Mouse (Mus musculus): Measurements from ENCODE around the gene Heatr6. TPM values are rescaled to one million over a fixed set of nuclear protein-coding genes. Genes with fewer than 3 reads are reported as not detected.

Heatr6 gene
- polyA plus RNA-seq, 1 experiment from 2014 or later = 14.7 TPM

- H3K4me3 ChIP-seq (ENCODE audit: control insufficient read depth in 1 of 2, insufficient read depth in 1 of 2, low read depth in 1 of 2, low read length in 2 of 2) = no peak overlapping the region
- no peak for ATAC-seq (ENCODE audit: insufficient number of reproducible peaks, insufficient read depth, low FRiP score, low read depth)
- H3K4me1 ChIP-seq (ENCODE audit: control insufficient read depth in 2 of 2, insufficient read depth in 2 of 2, low read length in 2 of 2) = no peaks in the 10 kb centered on the region
- H3K36me3 ChIP-seq (ENCODE audit: control insufficient read depth, insufficient read depth, low read length) = peaks cover 95% of the 10 kb centered on the region
- no peaks in the 10 kb centered on the region for H3K9me3 ChIP-seq (ENCODE audit: control insufficient read depth, low read length)
- H3K27me3 ChIP-seq (ENCODE audit: control insufficient read depth, insufficient read depth, low read length) = no peaks in the 10 kb centered on the region
- no peak overlapping the region for H3K9ac ChIP-seq (ENCODE audit: low read length)
- H3K4me2 ChIP-seq (ENCODE audit: low read length) = no peak overlapping the region
- 90% methylated on average over 11 of the region's 11 CpGs for WGBS
- H3K27ac ChIP-seq (replicated peaks in 1 of 2; ENCODE audit: control insufficient read depth in 1 of 2, insufficient read depth in 1 of 2, low read depth in 2 of 2, low read length in 2 of 2) = no peak overlapping the region
Observed at GRCm38 (mm10) chr11:83774324-83774723, 20.8 kb downstream of the Heatr6 start.

- no peak for ATAC-seq (ENCODE audit: insufficient number of reproducible peaks, insufficient read depth, low FRiP score, low read depth)
- Histone ChIP-seq H3K9ac (ENCODE audit: low read length) (no peak overlapping the region), H3K9me3 (ENCODE audit: control insufficient read depth, low read length) (no peaks in the 10 kb centered on the region), H3K4me1 (ENCODE audit: control insufficient read depth in 2 of 2, insufficient read depth in 2 of 2, low read length in 2 of 2) (no peaks in the 10 kb centered on the region), H3K27ac (replicated peaks in 1 of 2; ENCODE audit: control insufficient read depth in 1 of 2, insufficient read depth in 1 of 2, low read depth in 2 of 2, low read length in 2 of 2) (no peak overlapping the region), H3K4me2 (ENCODE audit: low read length) (no peak overlapping the region), H3K4me3 (ENCODE audit: control insufficient read depth in 1 of 2, insufficient read depth in 1 of 2, low read depth in 1 of 2, low read length in 2 of 2) (no peak overlapping the region), H3K36me3 (ENCODE audit: control insufficient read depth, insufficient read depth, low read length) (peaks cover 97% of the 10 kb centered on the region), H3K27me3 (ENCODE audit: control insufficient read depth, insufficient read depth, low read length) (no peaks in the 10 kb centered on the region)
- WGBS = 93% methylated on average over 8 of the region's 8 CpGs
Observed at GRCm38 (mm10) chr11:83776798-83777197, 23.3 kb downstream of the Heatr6 start.

DNA sequence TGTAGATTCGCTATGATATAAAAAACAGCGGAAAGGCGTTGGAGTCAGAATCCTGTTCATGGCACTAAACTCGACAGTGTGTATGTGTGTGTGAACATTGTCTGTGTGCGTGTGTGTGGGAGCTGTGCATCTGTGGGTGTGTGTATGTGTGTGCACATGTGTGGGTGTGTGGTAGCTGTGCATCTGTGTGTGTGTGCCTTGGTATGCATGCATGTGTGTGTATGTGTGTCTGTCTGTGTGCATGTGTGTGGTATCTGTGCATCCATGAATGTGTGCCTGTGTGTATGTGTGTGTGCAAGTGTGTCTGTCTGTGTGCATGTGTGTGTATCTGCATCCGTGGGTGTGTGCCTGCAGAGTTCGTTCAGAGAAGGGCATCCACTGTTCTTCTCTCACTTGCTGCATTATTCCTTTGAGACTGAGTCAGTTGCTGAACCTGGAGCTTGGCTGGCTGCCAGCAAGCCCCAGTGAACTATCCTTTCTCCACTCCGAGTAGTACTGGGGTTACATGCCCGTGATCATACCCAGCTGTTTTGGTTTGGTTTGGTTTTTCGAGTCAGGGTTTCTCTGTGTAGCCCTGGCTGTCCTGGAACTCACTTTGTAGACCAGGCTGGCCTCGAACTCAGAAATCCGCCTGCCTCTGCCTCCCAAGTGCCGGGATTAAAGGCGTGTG is 30.6 kb downstream of the Heatr6 start:
- ATAC-seq (ENCODE audit: insufficient number of reproducible peaks, insufficient read depth, low FRiP score, low read depth) = no peak
- no peaks in the 10 kb centered on the region for H3K27me3 ChIP-seq (ENCODE audit: control insufficient read depth, insufficient read depth, low read length)
- 72% methylated on average over 14 of the region's 14 CpGs for WGBS

DNA sequence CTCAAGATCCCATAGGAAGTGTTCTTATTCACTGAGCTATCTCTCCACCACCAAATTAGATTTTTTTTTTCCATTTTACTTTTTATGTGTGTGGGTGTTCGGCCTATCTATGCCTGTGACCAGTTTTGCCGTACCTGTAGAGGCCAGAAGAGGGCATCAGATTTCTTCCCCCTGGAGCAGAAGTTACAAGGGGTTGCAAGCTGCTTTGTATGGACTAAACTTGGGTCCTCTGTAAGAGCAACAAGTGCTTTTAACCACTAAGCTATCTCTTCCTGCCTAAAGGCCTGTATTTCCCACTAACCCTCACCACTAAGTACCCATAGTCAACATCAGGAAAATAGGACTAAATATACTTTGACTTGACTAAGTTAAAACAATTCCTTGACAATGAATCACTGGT is 31.2 kb downstream of the Heatr6 start:
- Histone ChIP-seq H3K36me3 (ENCODE audit: control insufficient read depth, insufficient read depth, low read length) (peaks cover 38% of the 10 kb centered on the region), H3K4me3 (ENCODE audit: control insufficient read depth in 1 of 2, insufficient read depth in 1 of 2, low read depth in 1 of 2, low read length in 2 of 2) (no peak overlapping the region), H3K9me3 (ENCODE audit: control insufficient read depth, low read length) (no peaks in the 10 kb centered on the region), H3K9ac (ENCODE audit: low read length) (no peak overlapping the region), H3K27me3 (ENCODE audit: control insufficient read depth, insufficient read depth, low read length) (no peaks in the 10 kb centered on the region; the same call in 1 of the 2 replicates), H3K4me1 (ENCODE audit: control insufficient read depth in 2 of 2, insufficient read depth in 2 of 2, low read length in 2 of 2) (no peaks in the 10 kb centered on the region; a peak in 2 of 4 replicates), H3K4me2 (ENCODE audit: low read length) (no peak overlapping the region), H3K27ac (replicated peaks in 1 of 2; ENCODE audit: control insufficient read depth in 1 of 2, insufficient read depth in 1 of 2, low read depth in 2 of 2, low read length in 2 of 2) (no peak overlapping the region)
- WGBS = 86% methylated on average over 2 of the region's 2 CpGs
- ATAC-seq (ENCODE audit: insufficient number of reproducible peaks, insufficient read depth, low FRiP score, low read depth) = no peak

More for the DNA sequence above, 30.6 kb downstream of the Heatr6 start:
- H3K27ac ChIP-seq (replicated peaks in 1 of 2; ENCODE audit: control insufficient read depth in 1 of 2, insufficient read depth in 1 of 2, low read depth in 2 of 2, low read length in 2 of 2) = no peak overlapping the region
- H3K4me3 ChIP-seq (ENCODE audit: control insufficient read depth in 1 of 2, insufficient read depth in 1 of 2, low read depth in 1 of 2, low read length in 2 of 2) = no peak overlapping the region
- peaks cover 44% of the 10 kb centered on the region for H3K36me3 ChIP-seq (ENCODE audit: control insufficient read depth, insufficient read depth, low read length)
- H3K4me2 ChIP-seq (ENCODE audit: low read length) = no peak overlapping the region
- H3K9me3 ChIP-seq (ENCODE audit: control insufficient read depth, low read length) = no peaks in the 10 kb centered on the region
- H3K9ac ChIP-seq (ENCODE audit: low read length) = no peak overlapping the region
- H3K4me1 ChIP-seq (ENCODE audit: control insufficient read depth in 2 of 2, insufficient read depth in 2 of 2, low read length in 2 of 2) = no peaks in the 10 kb centered on the region; a peak in 2 of 4 replicates

DNA sequence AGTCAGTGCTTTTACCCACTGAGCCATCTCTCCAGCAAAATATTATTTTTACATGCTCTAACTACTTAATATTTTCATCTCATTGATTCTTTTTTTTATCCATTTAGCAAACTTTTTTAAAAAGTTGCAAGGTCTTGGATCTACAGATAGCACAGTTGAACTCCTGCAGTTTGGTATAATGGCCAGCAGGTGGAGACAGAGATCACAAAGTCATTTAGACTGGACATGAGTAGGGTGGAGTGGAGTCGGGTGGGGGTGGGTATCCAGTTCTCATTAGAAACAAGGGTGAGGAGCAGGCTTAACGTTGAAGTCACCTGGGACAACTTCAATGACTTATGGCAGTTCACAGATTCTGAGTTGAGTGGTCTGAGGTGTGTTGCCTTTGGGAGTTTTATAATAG is 31.9 kb downstream of the Heatr6 start:
- WGBS = 11% methylated on average over 2 of the region's 2 CpGs
- Histone ChIP-seq H3K4me3 (ENCODE audit: control insufficient read depth in 1 of 2, insufficient read depth in 1 of 2, low read depth in 1 of 2, low read length in 2 of 2) (no peak overlapping the region), H3K9me3 (ENCODE audit: control insufficient read depth, low read length) (no peaks in the 10 kb centered on the region), H3K27ac (replicated peaks in 1 of 2; ENCODE audit: control insufficient read depth in 1 of 2, insufficient read depth in 1 of 2, low read depth in 2 of 2, low read length in 2 of 2) (no peak overlapping the region), H3K27me3 (ENCODE audit: control insufficient read depth, insufficient read depth, low read length) (no peaks in the 10 kb centered on the region; the same call in 1 of the 2 replicates), H3K9ac (ENCODE audit: low read length) (no peak overlapping the region), H3K4me2 (ENCODE audit: low read length) (no peak overlapping the region), H3K36me3 (ENCODE audit: control insufficient read depth, insufficient read depth, low read length) (peaks cover 31% of the 10 kb centered on the region), H3K4me1 (ENCODE audit: control insufficient read depth in 2 of 2, insufficient read depth in 2 of 2, low read length in 2 of 2) (no peaks in the 10 kb centered on the region; a peak in 2 of 4 replicates)
- ATAC-seq (ENCODE audit: insufficient number of reproducible peaks, insufficient read depth, low FRiP score, low read depth) = no peak

DNA sequence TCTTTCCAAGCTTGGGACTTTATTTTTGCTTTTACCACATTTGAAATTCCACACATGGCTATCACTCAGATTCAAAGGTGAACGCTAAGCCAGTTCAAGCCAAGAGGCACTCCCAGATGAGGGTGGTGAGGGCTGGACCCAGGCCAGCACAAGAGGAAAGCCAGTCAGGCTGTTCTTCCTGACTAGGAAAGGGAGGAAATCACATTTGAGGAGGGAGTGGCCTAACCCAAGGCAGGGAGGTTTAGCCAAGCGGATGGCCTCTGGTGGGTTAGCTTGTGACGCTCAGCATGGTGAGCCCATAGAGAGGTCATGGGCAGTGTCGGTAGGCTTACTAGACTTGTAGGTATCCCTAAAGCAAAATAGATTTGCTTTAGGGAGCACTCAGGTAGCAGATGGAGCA is 33.3 kb downstream of the Heatr6 start:
- Histone ChIP-seq H3K4me3 (ENCODE audit: control insufficient read depth in 1 of 2, insufficient read depth in 1 of 2, low read depth in 1 of 2, low read length in 2 of 2) (no peak overlapping the region), H3K9ac (ENCODE audit: low read length) (no peak overlapping the region), H3K27me3 (ENCODE audit: control insufficient read depth, insufficient read depth, low read length) (no peaks in the 10 kb centered on the region; the same call in 1 of the 2 replicates), H3K27ac (replicated peaks in 1 of 2; ENCODE audit: control insufficient read depth in 1 of 2, insufficient read depth in 1 of 2, low read depth in 2 of 2, low read length in 2 of 2) (no peak overlapping the region), H3K4me2 (ENCODE audit: low read length) (no peak overlapping the region), H3K36me3 (ENCODE audit: control insufficient read depth, insufficient read depth, low read length) (peaks cover 17% of the 10 kb centered on the region), H3K9me3 (ENCODE audit: control insufficient read depth, low read length) (no peaks in the 10 kb centered on the region), H3K4me1 (ENCODE audit: control insufficient read depth in 2 of 2, insufficient read depth in 2 of 2, low read length in 2 of 2) (no peaks in the 10 kb centered on the region; a peak in 2 of 4 replicates)
- peak; percentile 72 for ATAC-seq (ENCODE audit: insufficient number of reproducible peaks, insufficient read depth, low FRiP score, low read depth)
- 42% methylated on average over 4 of the region's 4 CpGs for WGBS

DNA sequence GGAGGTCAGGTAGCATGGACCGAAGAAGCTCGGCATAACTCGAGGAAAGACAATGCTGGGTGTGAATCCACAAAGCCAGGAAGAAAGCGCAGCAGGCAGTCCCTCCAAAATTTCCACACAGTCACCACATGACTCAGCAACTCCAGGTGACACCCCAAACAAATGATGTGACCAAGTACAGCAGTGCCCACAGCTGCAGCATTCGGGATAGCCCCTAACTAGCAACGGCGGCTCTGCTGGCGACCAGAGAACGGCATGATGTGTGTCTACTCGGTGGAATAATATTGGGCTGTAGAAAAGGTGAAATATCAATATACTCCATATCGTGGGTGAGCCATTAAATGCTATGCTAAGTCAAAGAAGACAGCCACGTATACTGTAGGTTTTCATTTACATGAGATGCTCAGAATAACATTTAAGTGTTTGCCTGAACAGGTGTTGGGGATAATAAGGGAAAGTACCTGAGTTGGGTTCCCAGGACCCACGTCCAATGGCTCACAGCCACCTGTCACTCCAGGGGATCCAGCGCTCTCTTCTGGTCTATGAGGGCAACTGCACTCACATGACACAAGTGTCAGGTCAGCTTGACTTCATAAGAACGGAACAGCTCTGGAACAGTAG is 34.0 kb downstream of the Heatr6 start:
- H3K27me3 ChIP-seq (ENCODE audit: control insufficient read depth, insufficient read depth, low read length) = no peaks in the 10 kb centered on the region; the same call in 1 of the 2 replicates
- no peaks in the 10 kb centered on the region for H3K9me3 ChIP-seq (ENCODE audit: control insufficient read depth, low read length)
- H3K4me3 ChIP-seq (ENCODE audit: control insufficient read depth in 1 of 2, insufficient read depth in 1 of 2, low read depth in 1 of 2, low read length in 2 of 2) = no peak overlapping the region
- no peak overlapping the region for H3K4me2 ChIP-seq (ENCODE audit: low read length)
- no peak overlapping the region for H3K27ac ChIP-seq (replicated peaks in 1 of 2; ENCODE audit: control insufficient read depth in 1 of 2, insufficient read depth in 1 of 2, low read depth in 2 of 2, low read length in 2 of 2)
- H3K4me1 ChIP-seq (ENCODE audit: control insufficient read depth in 2 of 2, insufficient read depth in 2 of 2, low read length in 2 of 2) = no peaks in the 10 kb centered on the region; a peak in 2 of 4 replicates
- peaks cover 11% of the 10 kb centered on the region for H3K36me3 ChIP-seq (ENCODE audit: control insufficient read depth, insufficient read depth, low read length)
- ATAC-seq (ENCODE audit: insufficient number of reproducible peaks, insufficient read depth, low FRiP score, low read depth) = no peak
- no peak overlapping the region for H3K9ac ChIP-seq (ENCODE audit: low read length)
- 79% methylated on average over 15 of the region's 15 CpGs for WGBS
